Mouse (Mus musculus) layer of hippocampus, postnatal 10 days (tissue): ENCODE results near the gene Fam72a. TPM values are rescaled to one million over a fixed set of nuclear protein-coding genes. Genes with fewer than 3 reads are reported as not detected.
"Not testable (repeated sequence)": the region's sequence is repeated elsewhere in the genome, so short reads cannot be mapped to it uniquely, and the experiment has no call there.

ENCODE experiments used
- DNase-seq, 2 experiments: peaks; one replicate each; pipeline ENCODE4 v3.0.0; 2021; ENCODE audit warnings: low spot score in 2 of 2
- total RNA-seq, 2 experiments: library from RNA; stranded (reverse); gene quantifications; 2 replicates each; pipeline ENCODE4 v1.2.3; 2021

Gene Fam72a
- total RNA-seq, 2 experiments from 2014 or later, result 1.5 to 1.7 TPM

DNA sequence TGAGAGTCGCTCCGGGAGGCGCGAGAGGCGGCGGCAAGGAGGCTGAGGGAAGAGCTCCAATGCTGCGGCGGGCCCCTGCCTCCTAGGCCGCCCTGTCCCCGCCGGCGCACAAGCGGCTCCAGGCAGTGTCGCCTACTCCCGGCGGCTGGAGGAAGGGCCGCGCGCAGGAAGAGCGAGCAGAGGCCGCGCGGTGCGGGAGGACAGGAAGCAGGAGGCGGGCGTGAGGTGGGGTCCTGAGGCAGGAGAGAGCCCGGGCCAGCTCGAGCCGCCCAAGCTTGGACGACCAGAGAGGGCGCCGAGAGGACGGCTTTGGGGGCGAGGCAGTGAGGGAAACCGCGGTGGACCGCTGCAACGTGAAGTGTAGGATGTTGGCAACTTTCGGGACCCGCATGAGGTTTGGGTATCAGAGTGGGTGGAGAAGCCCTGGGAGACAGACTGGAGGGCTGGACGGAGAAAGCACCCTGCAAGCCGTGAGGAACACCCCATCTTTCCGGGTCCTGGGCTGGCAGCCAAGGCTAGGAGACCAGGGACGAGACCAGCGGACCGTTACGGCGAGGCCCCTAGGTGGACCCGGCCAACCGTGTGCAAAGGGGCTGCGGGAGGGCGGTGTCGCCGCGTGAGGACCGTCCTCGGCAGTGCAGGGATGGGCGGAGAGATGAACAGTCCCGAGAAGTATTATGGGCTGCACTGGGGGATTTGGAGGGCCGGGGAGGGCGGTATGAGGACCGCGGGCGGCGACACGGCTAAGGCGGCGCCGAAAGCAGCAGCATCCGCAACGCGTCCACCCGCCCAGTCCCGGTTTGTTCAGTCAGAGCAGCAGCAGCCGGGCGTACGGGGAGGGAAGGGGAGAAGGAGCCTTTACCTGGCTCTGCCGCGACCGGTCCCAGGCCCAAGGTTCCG is 1.1 kb upstream of the Fam72a start:
- peak; percentile 75 to 76 for DNase-seq

DNA sequence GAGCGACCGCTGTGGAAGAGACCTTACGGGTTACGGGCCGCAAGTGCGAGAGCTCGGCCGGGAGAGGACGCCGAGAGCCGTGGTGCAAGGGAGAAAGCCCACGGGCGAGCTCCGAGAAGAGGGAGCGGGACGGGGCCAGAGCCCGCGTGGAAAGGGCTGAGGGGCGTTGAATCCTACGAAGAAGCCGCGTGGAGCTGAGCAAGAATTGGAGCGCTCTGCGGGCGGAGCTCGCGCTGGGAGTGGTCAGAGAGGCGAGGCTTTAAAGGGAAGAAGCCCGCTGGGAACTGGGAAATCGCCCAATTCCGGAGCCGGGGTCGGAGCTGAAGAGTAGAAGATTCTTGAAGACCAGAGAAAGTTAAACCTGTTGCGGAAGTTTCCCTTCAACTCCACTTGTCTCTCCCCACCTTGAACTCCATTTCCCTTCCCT is 391 bp downstream of the Fam72a start:
- peak; percentile 56 to 59 for DNase-seq

DNA sequence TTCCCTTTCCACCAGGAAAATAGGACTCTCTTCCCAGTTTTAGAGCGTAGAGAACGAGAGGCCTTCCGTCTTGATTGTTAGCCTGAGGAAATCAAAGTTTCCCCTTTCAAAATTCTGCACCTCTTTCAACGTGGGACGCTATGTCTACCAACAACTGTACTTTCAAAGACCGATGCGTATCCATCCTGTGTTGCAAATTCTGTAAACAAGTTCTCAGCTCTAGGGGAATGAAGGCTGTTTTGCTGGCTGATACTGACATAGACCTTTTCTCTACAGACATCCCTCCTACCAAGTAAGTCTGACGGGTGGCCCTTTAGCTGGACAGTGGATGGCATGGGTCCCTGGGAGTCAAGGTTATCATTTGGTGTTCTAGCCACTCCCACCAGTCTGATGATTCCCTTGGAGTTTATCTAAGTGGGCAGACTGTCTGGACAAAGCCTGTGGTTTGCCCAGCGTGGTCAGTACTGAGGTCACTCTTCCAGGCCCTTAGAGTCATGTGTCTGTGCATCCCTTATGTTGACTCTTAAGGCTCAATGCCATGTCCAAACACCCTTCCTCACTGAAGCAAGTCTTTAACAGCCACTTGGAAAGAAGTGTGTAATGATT is 961 bp downstream of the Fam72a start:
- DNase-seq, result no peak

DNA sequence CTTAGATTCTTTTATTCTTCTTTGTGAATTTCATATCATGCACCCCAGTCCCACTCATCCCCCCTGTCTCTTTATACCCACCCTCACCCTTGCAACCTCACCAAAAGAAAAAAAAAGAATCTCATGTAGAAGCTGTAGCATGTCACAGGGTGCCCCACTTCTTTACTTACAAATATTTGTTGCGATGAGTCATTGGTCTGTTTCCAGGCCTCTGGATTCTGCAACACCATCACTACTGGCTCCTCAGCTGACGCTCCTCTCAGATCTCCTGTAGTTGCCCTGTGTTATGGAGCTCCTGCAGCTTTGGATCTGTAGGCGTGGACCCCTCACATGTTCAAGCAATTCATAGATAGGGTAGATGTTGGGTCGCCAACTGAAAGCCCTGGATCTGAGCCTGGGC is 12.1 kb downstream of the Fam72a start:
- DNase-seq, result no peak

DNA sequence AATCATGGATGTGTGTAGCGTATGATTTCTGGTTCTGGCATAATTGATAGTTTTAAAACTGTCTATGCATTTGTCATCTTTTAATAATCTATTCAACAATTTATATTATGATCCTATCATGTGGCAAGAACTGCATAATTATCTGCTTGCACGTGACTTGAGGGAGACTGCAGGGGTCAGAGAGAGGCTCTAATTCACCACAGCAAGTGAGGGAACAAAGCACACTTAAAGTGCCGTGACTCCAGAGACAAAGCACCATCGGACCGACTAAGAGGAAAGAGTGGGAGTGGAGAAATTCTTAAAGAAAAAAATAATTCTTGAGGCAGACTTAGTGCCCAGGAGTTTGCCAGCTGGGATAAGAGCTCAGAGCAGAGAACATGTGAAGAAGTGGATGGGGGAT is 13.1 kb downstream of the Fam72a start:
- DNase-seq, result no peak

DNA sequence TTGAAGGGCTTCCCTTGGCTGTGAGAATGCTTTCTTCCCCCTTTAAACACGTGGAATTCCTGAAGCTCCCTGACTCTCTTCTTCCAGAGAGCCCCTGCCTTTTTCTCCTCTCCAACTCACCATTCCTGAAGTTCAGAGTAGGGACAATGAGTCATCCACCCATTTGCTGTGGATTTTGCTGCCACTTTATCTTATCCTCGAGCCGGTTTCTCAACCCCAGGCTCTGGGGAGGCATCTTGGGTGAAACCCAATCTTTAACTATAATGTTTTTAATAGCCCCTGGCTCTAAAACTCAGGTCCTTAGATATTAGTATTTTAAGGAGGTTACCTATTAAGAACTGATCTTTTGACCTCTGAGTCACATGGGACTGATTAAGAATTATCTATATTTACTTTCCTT is 13.7 kb downstream of the Fam72a start:
- no peak for DNase-seq

DNA sequence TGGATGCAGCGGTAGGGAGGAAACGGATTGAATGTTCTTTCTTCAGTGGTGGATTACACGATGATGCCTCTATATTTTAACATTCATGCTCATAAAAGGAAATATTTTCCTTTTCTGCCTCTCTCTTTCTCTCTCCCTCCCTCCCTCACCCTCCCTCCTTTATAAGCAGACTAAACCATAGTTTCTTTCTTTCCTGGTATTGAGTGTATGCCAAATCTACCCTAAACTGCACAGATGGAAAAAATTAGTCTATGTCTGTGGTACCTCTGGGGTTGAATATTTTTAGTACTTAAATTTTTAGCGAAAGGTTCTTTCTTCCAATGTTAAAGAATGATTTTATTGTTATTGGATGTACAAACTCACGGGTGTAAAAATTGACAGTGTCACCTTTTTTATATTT is 14.2 kb downstream of the Fam72a start:
- no peak for DNase-seq

DNA sequence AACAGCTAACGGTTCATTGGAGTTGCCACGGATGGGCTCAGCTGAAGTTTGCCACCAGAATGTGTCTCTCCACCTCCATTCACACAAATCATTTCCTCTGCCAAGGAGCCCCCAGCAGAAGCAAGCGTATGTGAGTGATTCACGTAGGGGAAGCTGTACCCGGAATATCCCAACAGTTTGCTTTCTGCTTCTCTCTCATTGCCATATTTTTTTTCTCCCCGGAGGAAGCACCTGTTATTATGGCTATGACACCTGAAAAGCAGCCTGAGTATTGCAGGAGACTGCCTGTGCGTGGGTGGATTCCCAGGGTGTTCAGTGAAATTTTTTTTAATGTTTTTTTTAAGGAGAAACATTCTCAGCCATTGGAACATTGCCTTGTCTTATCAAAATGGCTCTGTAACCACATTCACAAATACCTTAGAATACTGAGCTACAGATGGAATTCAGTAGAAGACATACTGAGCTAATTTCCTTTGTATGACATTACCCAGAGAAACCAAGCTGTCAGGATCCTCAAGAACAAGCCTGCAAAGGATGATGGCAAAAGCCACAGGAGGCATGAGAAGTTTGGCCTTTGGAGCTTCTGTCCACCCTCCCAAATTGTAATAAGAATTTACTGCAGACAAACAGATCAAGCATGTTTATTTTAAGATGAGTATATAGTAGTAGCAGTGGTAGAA is 16.3 kb downstream of the Fam72a start:
- DNase-seq, result peak in 1 of 2 experiments; percentile 27

DNA sequence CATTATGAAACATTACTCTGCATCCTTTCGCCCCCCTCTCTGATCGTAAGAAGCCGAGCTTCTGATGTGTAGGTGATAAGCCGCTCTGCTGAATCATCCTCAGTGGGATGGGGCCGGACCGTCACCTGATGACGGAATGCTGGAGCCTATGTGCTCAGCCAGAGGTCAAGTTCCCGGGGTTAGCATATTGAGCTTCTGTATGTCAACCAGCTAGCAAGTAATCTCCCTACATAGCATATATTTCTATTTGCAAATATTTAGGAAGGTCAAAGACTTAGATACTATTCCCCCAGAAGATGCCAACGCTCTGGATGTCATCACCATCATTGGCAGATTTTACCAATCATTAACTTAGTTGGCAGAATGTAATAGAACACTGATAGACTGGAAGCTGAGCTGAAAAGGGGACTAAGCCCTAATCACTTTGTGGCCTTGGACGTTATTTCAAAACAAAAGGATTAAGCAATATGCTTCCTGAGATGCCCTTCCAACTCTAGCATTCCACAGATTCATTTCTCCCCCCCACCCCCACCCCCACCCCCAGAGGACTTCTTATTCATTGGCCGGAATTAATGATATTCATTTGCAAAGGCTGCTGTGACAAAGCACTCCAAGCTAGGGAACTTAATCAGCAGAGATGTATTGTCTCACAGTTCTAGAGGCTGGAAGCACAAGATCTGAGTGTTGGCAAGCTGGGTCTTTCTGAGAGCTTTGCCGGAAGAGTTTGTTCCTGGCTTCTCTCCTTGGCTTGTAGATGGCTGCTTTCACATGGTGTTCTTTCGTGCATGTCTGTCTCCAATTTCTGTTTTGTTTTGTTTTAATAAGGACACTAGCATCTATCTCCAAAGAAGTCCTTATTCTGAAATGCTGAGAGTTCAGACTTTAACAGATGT is 19.3 kb downstream of the Fam72a start:
- DNase-seq, result no peak

DNA sequence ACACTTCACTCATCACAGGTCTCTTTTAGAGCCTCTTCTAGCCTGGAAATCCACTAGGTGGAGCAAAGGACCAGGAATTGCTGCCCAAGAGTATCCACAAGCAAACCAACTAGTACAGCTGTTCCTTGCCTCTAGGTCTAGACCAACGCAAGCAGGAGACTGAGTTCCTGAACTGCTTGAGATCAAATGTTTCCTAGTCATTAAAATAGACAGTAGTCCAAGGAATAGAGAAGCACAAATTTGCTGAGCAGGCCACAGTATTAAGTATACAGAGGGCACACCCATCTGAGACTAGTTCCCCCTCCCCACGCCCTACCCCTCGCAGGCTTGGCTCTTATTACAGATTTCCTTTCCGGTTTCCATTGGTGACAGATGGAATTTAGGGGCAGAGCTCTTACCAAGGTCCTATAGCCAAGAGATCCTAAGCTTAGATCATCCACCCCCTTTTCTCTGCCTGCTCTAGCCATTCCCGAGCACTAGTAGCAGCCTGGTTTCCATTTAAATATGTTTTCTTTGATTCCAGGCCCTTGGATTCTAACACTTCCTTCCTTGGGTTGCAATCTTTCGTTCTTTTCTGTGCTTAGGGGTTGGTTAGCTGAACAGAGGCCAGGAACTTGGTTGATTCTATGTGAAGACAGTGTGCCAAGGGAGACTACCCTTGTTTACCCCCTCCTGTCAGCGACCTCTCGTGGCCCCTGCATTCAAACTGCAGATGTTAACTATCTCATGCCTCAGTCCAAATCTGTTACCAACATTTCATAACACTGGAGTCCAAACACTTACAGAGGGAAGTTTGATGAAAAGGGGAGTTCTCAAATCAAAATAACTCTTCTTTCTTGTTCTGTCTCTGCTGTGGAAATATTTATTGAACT is 21.0 kb downstream of the Fam72a start:
- peak; percentile 25 to 49 for DNase-seq

DNA sequence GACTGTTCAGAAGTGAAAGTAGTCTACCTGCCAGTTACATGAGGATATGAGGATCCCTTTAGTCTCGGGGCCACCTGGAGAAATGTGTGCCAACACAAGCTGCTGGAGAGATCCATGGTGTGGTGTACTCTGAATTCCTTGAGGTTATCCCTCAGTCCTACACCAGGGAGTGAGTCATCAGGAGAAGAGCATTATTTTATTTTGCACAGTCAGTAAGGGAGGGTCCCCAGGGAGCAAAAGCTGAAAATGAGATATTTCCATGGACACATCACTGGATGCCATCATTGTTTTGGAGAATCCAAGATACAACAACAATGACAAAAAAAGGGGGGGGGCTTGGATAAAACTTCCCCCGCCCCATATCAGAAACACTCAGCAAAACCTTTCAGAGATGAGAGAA is 24.3 kb downstream of the Fam72a start:
- DNase-seq, result no peak

DNA sequence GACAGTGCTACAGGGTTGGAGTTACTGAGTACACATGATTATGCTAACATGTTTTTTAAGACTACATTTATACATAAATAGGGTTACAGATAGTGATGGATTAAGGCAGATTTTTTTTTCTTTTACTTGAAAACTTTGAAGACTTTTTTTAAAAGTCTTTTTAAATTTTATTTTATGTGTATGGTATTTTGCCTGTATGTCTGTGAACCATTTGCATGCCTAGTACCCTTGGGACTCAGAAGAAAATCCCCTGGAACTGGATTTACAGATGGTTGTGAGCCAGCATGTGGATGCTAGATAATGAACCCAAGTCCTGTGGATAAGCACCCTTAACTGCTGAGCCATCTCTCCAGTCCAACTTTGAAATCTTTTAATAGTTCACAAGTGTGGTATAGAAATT is 25.7 kb downstream of the Fam72a start:
- no peak for DNase-seq

DNA sequence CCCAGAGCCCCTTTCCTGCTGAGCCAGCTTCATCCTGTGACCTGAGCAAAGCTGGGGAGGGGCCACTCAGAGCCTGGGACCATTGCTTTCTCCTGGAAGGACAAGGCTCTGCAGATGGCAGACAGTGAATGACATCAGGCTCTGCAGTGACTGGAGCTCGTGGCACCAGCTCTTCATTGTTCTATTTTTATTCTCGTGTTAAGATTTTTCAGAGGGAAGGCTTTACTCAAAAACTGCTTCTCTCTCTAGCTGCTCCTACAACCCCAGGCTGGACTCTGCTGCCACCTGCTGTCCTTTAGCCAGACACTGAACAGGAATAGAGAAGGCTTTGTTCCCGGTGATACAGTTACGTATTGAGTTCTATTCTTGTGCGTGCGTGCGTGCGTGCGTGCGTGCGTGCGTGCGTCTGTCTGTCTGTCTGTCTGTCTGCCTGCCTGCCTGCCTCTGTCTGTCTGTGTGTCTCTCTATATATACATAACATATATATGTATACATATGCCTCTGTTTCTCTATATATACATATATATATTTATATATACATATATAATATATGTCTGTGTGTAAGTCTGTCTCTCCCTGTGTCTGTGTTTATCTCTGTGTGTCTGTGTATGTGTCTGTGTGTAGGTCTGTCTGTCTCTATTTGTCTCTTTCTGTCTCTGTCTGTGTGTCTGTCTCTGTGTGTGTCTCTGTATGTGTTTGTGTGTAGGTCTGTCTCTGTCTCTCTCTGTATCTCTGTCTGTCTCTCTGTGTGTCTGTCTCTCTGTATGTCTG is 27.5 kb downstream of the Fam72a start:
- DNase-seq, result peak; percentile 76 to 84

DNA sequence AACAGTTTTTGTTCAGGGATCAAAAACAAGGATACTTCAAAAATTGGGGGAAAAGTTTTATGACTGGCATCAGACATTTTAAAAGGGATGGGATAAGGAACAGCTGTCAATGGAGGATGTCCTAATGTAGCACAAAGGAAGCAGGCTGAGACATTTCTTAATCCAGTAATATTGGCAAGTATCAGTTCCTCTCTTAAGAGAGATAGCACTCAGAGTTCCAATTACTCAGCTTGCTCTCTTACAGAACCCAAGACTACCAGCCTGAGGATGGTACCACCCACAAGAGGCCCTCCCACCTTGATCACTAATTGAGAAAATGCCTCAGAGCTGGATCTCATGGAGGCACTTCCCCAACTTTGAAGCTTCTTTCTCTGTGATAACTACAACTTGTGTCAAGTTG is 32.8 kb downstream of the Fam72a start:
- no peak for DNase-seq

DNA sequence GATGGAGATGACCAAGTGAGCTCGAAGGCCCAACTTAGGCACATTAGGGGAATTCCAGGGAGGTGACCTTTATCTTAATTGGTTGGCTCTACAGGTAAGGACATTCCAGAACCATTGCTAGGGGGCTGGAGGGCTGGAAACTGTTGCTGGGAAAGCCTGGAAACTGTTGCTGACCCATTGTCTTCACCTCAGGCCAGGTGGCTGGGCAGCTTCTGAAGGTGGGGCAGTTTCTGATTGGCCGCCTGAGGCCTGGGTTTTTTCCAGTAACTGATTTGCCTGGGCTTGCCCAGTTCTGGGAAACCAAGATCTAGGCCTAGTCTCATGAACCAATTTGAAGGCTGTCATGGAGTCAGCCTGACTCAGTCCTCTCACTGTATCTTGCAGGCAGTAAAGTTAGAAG is 34.4 kb downstream of the Fam72a start:
- DNase-seq, result no peak

DNA sequence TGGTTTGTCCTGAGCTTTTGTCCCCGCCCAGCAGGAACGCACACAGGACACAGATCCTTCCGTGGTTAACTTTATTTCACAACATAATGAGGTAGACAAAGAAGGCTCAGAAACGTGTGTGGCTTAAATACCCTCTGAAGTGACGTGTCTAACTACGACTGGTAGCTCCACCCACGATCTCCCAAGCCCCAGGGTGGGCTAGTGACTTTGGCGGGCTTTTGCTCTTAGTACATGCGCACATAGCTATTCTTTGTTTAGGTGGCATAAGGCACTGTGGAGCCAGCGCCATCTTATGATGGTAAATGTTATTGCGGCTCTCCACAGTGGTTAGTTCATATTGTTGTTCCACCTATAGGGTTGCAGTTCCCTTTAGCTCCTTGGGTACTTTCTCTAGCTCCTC is 38.4 kb downstream of the Fam72a start:
- DNase-seq, result not testable (repeated sequence)

DNA sequence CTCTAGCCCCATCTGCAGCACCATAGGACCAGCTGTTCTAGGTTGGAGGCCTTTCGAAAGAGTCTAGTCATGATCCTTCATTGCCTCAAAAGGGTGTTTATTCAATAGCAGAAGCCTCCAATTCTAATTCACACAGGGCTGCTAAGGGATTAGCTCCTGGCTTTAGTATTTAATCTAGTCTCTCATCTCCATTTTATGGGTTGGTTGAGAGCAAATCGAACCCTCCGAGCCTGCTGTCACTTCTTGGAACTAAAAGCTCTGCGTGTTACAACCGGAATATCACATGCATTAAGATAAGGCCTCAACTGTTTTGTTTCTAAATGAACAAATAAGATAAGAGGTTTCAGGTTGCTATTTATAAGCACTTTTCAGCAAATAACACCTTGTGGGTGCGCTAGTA is 42.0 kb downstream of the Fam72a start:
- DNase-seq, result no peak

DNA sequence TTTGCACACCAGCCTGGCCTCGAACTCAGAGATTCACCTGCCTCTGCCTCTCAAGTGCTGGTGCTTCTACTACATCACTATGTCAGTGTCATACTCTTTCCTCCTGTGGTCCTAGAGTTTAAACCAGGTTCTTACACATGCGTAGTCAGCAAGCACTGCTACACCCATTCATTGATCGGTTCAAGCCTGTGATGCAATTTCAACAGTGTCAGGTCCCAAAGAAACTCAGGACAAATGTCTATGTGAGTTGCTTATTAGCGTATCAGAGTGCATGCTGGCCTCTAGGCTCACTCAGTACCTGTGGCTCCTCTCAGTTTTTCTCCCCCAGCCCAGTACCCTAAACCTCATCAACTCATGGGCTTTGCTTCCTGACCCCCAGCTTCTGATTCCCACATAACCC is 42.7 kb downstream of the Fam72a start:
- no peak for DNase-seq

DNA sequence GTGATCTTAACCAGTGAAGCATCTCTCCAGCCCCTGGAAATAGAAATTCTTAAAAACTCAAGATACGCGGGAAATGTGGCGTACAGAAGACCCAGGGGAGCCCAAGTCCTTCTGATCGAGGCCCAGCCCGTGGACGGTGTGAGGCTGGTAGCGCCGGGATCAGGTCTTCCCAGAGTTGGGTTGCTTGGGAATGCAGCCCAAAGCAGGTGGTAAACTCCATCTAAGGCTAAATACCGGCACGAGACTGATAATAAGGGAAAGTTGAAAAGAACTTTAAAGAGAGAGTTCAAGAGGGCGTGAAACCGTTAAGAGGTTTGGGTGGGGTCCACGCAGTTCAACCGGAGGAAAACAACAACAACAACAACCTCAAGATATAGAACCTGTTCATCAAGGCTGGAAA is 46.0 kb downstream of the Fam72a start:
- DNase-seq, result no peak
